Mouse (Mus musculus) adrenal gland, adult (tissue): ENCODE measurements at regions not wholly inside any gene's neighbourhood (a gene's known extent, or its start where the extent isn't known, plus 50 kb on each side); places are given as distances from the start of the nearest gene placed in this dataset.

Experiments
- DNase-seq, 2 experiments: peaks; one replicate each; pipeline ENCODE4 v3.0.0; 2022 to 2023; ENCODE audit warnings: low spot score in 1 of 2; ENCODE audit not compliant: inconsistent age in 2 of 2

DNA sequence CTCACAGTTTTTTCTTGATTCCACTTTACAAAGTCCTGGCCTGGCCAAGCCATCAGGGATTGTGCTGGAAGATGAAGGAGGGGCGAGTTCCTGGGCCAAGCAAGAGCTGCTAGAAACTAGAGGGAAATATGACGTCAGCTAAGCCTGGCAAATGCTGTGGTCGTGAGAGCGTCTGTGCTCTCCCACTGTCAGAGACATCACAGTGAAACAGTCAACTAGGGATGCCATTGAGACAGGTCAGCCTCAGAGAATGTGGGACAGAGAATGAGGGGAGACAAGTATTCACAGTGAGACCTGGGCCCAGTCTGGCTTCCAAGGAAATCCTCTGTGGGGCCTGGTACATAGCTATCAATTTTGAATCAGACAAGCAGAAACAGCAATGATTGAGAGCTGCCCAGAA, 252.5 kb upstream of the Myt1l start:
- no peak for DNase-seq

DNA sequence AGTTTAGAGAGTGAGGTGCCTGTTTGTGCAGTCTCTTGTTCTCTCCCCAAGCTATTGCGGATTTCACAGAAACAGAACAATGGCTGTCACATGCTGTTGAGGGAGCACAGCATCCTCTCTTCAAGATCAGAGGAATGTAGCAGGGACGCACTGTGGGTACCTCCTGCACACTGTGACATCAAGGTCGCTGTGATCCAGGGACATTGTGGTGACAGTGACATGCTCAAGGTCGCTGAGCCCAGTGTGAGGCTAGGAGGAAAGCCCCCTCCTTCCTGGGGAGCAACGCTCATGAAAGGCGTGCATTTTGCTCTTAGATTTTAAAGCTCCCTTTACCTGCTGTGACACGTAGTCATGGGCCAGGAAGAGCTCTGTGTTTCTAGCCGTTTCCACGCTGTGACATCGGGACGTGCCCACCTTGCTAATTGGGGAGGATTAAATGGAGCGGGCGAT, 248.5 kb upstream of the Myt1l start:
- peak in 1 of 2 experiments; percentile 65 for DNase-seq

DNA sequence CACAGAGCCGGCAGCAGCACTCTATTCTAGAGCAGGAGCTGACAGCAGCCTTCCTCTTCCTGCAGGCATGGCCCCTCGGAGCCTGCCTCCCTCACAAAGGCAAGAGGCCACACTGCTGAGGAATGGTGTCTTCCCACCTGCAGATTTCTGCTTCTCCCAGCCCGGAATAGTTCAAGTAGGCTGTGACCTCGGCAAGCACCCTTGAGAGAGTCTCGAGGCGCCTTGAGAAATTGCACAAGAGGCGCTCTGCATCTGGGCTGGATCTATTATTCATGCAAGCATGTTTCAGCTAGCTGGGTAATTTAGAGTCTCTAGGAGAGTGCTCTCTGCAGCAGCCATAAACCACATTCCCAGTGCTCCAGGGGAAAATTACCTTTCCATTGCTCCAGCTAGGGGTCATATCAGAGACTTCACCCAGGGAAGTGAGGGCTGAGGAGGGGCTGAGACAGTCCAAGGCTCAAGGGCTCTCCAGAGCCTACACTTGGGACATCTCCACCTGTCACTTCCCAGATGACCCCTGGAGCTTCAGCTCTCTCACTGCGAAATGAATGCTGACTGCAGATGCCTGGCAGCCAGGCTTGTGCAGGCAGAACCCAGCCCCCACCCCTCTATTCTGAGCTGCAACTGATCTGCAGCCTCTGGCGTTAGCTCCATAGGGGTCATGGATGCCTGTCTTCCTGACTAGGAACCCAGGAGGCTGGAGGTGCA, 247.9 kb upstream of the Myt1l start:
- peak; percentile 42 to 80 for DNase-seq

DNA sequence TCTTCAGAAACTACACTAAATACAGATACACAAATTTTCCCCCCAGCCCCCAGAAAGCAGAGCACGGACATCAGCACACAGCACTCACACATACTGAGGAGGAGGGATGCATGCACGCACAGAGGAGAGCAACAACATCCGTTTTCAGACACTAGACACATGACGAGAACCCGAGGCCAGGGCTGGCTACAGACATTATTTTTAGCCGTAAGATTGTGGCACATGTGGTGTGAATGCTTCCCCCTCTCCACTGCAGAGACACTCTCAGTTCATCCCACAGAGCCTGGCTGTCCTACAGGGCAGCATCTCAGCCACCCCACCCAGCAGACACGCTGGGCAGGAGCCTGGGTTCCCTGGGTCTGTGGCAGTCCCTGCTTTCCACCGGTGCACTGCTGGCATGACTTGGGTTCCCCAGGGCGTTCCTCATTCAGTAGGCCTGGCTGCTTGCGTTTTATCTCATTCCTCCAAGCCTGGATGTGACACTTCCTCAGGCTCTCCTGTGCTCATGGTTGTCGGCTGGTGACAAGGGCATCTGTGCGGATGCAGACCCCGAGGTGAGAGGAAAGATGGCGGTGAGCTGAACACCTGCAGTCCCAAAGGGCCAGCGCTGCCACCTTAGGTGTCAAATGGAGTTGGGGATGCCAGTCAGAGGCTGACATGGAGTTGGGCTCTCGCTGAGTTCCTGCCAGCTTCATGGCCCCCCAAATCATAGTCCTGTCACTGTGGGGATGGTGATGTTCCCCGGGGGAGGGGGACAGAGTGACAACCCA, 247.1 kb upstream of the Myt1l start:
- no peak for DNase-seq

DNA sequence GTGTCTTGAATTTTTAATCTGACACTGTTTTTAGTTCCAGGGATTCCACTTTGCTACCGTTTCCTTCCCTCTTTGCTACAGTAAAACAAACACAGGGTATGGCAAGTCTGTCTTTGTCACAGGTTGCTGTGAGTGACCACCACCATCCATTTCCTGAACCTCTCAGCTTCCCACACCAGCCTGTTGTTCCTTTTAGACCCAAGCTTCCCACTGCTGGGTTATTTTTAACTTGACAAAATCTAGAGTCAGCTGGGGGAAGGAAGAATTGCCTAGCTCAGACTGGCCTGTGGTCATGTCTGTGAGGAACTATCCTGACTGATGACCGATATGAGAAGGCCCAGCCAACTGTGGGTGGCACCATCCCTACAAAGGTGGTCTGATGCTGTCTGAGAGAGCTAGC, 239.4 kb upstream of the Myt1l start:
- DNase-seq, result no peak

DNA sequence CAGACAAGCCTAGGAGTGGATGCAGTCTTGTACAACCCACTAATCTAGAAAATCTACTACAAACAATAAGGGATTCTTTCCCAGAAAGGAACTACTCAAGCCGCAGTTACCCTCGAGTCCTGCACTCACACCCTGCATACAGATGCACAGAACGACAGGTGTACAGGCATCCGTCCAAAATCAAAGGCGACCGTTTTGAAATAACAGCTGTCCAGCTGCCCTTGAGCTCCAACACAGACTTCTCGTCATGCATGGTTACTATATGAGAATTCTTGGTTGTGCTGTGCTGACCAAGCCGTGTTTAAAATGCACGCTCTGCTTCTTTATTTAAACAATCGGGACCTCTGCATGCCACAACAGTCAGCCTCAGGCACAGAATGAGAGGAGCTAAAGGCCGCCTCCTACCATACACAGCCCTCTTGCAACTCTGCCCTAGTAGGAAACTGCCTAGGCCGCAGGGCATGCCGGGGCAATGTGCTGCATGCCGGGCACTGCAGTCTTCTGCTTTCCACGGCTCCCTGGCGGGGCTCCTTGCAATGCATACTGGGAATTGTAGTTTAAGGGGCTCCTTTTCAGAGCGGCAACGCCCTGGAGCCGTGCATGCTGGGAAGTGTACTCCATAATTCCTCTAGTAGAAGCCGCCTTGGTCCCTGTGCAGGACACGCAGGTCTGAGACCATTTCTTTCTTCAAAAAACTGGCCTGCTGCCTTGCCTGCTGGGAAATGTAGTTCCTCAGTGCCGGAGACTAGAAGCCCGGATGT, 237.4 kb upstream of the Myt1l start:
- DNase-seq, result peak; percentile 97 to 98

DNA sequence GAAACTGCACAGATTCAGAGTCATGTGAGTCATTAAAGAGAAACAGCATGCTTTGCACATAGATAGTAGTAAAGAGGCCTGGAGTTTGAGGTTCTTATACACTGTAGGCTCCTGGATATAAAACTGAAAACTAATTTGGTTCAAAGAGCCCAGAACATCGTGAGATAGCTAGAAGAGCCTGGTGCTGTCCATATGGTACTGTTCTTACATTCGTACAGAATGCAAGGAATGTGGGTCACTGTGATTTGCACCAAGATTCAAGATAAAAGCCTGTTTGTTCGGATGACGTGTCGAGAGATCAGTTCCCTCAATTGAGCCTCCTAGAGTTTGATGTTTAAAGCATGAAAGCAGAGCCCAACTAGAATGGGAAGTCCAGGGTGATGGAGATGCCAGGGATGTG, 230.2 kb upstream of the Myt1l start:
- no peak for DNase-seq

DNA sequence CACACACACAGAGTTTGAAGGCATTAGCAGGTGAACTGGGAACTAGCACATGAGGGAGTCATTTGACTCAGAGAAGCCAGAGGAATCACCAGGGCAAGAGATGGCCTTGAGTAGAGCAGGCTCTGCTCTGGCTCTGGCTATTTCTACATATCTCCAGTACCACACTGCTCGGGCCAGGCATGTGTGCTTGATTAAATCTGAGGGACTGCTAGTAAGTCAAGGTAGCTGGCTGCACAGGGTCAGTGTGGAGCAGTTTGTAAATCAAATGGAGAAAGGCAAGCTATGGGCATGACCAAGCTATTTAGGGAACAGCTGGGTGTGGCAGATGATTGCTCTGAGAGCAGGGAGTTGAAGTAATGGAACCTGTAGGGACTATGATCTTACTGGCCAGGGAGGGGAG, 212.5 kb upstream of the Myt1l start:
- DNase-seq, result peak; percentile 58 to 69

DNA sequence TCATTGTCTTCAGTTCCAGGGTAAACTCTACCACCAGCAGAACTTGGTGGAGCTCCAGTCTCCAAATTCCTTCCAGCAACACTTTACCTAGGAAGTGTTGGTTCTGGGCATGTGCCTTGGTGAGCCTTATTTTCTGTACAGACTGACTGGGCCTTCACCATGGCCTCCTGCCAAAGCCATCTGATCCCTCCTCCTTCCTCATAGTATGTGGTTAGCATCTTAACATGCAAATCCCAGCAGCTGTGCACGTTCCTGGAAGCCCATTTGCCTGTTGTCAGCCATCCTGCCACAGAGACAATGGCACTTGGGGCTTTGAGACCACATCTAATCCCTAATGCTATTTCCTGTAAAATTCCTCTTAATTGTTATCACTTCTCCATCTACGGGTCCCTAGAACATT, 206.7 kb upstream of the Myt1l start:
- no peak for DNase-seq

DNA sequence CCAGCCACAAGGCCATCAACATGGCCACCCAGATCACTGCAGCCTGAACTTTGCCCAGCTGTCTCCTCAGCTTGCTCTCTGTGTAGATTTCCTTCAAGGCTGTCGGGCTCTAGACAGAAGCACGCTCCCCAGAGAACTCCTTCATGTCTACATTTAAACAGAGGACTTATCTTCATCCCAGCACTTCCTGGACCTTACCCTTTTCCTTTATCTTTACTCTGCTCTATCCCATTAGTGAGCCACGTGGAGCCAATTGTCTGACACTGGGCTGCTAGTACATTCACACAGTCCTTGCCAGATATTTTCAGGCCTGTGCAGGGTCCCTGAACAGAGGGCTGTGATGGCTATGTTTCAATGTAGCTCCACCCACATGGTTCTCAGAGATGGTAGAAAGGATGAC, 204.7 kb upstream of the Myt1l start:
- no peak for DNase-seq

DNA sequence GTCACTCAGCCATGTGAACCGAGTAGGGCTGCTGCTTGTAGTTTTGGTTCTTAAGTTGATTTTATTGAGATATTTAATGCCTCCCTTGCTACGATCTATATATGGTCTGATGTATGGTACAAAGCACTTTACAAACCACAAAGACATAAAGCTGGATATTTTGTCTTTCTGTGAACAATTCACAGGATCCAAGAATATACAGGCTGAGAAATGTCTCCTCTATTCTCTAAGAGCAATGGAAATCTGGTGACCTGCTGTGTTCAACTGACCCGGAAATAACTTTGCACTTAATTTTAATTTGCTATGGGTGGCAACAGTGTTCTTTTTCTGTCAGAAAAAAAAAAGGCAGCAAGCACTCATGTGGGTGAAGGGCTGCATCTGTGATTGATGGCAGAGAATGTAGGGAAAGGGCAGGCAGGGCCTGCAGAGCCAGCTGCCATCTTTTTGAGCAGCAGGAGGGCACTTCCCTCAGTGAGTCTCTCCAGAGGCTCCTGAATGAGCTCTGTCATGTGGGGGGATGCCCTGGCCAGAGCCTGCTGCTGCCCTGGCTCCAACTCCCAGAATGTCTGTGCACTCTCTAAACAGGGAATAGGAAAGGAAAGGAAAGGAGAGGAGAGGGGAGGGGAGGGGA, 192.2 kb upstream of the Myt1l start:
- DNase-seq, result peak in 1 of 2 experiments; percentile 31

DNA sequence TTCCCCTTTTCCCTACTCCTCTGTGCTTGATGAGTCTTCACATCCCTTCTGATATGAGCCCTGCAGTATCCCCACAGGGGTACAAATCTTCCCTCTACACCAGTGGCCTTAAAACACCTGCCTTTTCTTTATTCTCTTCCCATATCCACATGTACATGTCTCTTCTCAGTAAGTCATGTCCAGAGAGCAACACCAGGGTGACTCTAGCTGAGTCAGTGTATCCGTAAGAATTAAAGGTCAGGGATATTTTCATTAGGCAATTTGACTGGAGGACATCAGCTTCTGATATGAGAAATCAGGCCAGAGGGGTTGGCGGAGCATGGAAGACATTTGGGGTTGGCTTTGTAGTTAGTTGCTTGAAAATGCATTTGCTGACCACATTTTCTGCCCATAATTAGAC, 190.8 kb upstream of the Myt1l start:
- peak; percentile 64 to 86 for DNase-seq

DNA sequence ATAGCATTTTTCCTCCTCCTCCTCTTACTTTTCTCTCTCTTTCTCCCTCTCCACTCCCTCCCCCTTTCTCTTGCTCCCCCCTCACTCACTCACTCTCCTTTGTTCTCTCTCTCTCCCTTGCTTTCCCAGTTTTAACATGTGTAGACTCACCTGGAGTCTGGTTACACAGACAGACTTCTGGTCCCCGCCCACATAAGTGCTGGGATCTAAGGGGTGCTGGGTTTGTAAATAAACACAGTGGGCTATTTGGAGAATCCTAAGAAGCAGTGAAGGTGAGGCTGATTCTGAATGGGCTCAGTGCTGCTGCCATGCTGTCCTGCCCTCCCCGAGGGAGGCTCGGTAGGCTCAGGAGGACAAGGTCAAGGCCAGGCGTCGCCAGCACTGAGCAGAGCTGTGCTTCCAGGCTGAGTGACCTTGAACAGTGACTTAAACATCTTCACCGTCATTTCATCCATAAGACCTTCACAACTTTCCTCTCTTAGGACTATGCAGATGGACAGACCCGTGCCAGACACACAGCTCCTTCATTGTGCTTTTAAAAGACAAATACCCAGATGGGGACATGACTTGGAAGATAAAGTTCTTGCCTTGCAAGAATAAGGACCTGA, 186.7 kb upstream of the Myt1l start:
- peak; percentile 50 to 71 for DNase-seq

DNA sequence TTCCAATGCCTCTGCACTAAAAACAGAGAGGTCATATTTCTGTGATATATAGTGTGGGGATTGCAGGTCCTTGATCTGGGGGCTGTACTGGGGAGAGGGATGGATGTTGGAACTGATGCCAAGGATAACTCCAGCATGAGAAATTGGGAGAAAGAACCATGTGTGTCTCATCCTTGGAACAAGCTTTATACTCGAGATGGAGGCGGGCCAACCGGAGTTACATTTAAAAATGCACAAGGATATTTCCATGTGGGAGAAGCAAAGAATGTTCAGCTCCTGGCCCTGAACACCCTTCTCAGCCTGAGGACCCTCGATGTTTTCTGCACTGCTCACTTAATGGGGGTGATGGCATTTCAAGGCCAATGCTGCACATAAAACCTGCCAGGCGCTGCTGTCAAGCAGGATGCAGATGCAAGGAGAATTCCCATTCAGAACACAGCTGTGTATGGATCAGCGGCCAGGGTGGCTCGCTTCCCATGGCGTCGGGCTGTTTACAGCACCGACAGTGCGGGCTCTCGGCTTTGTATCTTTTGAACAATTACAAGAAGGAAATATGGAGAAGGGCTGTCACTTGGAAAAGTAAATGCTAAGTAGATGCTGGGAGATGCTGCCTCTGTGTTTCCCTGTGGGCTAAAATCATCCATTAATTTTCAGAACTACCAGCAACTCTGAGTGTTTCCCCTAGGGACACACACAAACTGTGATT, 184.9 kb upstream of the Myt1l start:
- peak; percentile 23 to 47 for DNase-seq

DNA sequence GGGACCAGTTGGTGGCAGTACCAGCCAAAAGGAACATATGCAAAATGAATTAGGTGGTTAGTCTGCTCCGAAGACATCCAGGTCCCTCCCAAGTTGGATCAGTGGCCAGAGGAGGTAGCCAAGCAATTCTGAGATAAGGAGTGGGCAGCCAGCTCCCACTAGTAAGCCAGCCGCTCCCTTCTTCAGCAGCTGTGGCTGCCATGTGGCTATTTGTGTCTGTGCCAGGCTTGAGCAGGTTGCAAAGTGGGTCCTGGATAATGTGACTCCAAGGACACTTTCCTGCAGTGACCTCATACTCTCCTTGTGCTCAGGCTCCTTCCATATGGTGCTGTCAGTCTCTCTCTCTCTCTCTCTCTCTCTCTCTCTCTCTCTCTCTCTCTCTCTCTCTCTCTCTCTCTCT, 179.5 kb upstream of the Myt1l start:
- peak in 1 of 2 experiments; percentile 52 for DNase-seq

DNA sequence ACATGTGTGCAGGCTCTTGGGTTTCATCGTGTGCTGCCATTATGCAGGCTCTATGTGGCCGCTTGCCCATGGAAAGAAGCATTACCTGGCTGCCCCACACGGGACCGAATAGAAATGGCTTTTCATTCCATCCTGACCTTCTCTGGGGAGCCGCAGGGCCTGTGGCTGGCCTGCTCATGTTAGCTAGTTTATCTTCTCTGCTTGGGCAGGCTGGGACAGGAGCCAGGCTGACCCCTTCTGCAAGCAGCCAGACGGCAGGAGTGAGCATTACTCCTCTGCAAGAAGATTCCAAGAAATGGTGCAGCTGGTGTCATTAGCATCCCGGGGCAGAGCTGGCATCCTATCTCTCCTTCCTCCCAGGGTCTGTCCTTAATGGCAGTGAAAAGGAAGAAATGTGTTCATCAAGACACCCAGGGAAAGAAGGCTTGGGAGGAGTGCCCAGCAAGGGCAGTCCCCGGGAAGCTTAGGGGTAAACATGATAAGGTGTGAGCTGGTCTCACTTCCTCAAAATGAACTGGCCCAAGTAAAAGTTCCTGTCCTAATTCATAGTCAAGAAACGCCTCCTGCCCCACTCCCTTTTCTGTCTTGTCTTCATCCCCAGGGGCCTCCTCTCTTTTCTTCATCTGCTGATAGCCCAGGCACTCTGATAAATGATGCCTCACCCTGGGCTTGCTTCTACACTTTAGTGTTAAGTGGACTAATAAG, 178.9 kb upstream of the Myt1l start:
- DNase-seq, result no peak

DNA sequence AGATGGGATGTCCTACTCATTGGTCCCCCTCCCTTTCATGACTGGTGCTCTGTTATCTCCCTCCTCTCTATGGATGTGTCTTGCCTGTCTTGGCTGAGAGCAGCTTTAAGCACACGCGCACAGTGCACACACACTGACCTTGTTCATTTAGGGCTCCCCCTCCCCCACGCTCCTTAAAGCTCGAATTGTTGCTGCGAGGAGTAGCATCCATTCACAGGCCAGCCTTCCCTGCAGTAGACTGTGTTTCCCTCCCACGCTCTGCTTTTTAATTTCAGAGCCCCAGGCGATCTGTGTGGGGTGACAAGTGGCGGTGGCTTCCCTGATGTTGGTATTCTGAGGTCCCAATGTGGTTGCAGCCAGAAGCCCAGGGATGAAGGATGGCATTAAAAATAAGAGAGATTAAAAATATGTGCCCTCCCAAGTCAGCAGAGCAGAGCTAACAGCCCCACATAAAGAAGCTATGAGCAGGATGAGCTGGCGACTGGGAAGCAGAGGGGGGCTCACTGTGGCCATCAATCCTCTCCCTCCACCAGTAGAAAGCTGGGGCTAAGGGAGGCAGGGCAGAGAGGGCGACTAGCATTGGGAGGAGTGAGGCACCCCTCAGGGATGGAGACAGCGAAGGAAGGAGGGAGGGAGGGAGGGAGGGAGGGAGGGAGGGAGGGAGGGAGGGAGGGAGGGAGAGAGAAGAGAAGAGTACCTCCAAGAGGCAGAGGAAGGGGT, 174.2 kb upstream of the Myt1l start:
- DNase-seq, result no peak

DNA sequence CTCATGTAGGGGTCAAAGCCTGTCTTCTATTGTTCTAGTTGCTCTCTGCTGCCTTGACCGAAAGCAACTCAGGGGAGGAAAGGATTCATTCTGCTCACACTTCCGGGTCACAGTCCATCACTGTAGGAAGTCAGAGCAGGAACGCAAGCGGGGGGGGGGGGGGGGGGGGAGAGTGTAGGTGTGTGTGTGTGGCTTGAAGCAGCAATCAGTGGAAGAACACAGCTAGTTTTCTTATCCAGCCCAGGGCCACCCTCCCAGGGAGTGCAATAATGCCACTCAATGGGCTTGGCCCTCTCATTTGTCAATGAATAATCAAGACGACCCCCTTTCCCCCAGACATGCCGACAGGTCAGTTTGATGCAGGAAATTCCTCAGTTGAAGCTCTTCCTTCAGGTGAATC, 173.4 kb upstream of the Myt1l start:
- no peak for DNase-seq
